Mouse (Mus musculus): ENCODE data around the gene Marveld1. TPM values are rescaled to one million over a fixed set of nuclear protein-coding genes. Genes with fewer than 3 reads are reported as not detected.

Marveld1 gene
- 4.4 and 4.6 TPM in 2 replicates for polyA plus RNA-seq (2015; fragmentation: Nextera tagmentation; extraction: Ambion mirVana)

GRCm38 (mm10) chr19:42147170-42147768 is at the start of gene Marveld1:
TSS of gene Marveld1 (plus strand) at chr19:42147400.
- H3K27ac ChIP-seq (ENCODE audit: low read length), result peak within 1 kb of the TSS; percentile 87
- no peaks in the 10 kb centered on the region for H3K27me3 ChIP-seq (replicated peaks; ENCODE audit: control insufficient read depth, insufficient read depth, low read length)
- peaks cover 30% of the 10 kb centered on the region for H3K4me1 ChIP-seq (ENCODE audit: control insufficient read depth, insufficient read depth, low read length)
- peak within 1 kb of the TSS; percentile 87 for H3K9ac ChIP-seq (ENCODE audit: low read depth, low read length)
- H3K9me3 ChIP-seq (ENCODE audit: control insufficient read depth, low read length), result no peaks in the 10 kb centered on the region
- 1% methylated on average over 43 of the region's 57 CpGs for WGBS
- peak within 1 kb of the TSS; percentile 72 for H3K4me3 ChIP-seq (ENCODE audit: low read length)
- no peaks in the 10 kb centered on the region for H3K36me3 ChIP-seq (ENCODE audit: control insufficient read depth, insufficient read depth, low read length)
- peak within 1 kb of the TSS; percentile 87 for H3K4me2 ChIP-seq (ENCODE audit: low read depth, low read length)
- peak; percentile 74 for ATAC-seq

- WGBS, result 78% methylated on average over 3 of the region's 3 CpGs
- Histone ChIP-seq H3K4me2 (ENCODE audit: low read depth, low read length) (no peak overlapping the region), H3K27ac (ENCODE audit: low read length) (no peak overlapping the region), H3K9me3 (ENCODE audit: control insufficient read depth, low read length) (no peaks in the 10 kb centered on the region), H3K27me3 (replicated peaks; ENCODE audit: control insufficient read depth, insufficient read depth, low read length) (no peaks in the 10 kb centered on the region), H3K9ac (ENCODE audit: low read depth, low read length) (no peak overlapping the region), H3K4me3 (ENCODE audit: low read length) (no peak overlapping the region), H3K4me1 (ENCODE audit: control insufficient read depth, insufficient read depth, low read length) (no peaks in the 10 kb centered on the region), H3K36me3 (ENCODE audit: control insufficient read depth, insufficient read depth, low read length) (peaks cover 6% of the 10 kb centered on the region; the same call in 1 of the 2 replicates)
- ATAC-seq, result no peak
Observed at GRCm38 (mm10) chr19:42099406-42099805, 47.8 kb upstream of the Marveld1 start.

- no peak overlapping the region for H3K4me3 ChIP-seq (ENCODE audit: low read length)
- H3K27me3 ChIP-seq (replicated peaks; ENCODE audit: control insufficient read depth, insufficient read depth, low read length), result no peaks in the 10 kb centered on the region
- no peaks in the 10 kb centered on the region for H3K4me1 ChIP-seq (ENCODE audit: control insufficient read depth, insufficient read depth, low read length)
- H3K9ac ChIP-seq (ENCODE audit: low read depth, low read length), result no peak overlapping the region
- ATAC-seq, result no peak
- 96% methylated on average over 9 of the region's 9 CpGs for WGBS
- H3K9me3 ChIP-seq (ENCODE audit: control insufficient read depth, low read length), result no peaks in the 10 kb centered on the region
- H3K27ac ChIP-seq (ENCODE audit: low read length), result no peak overlapping the region
- no peak overlapping the region for H3K4me2 ChIP-seq (ENCODE audit: low read depth, low read length)
- H3K36me3 ChIP-seq (ENCODE audit: control insufficient read depth, insufficient read depth, low read length), result peaks cover 15% of the 10 kb centered on the region
Observed at GRCm38 (mm10) chr19:42104681-42105080, 42.5 kb upstream of the Marveld1 start.

- Histone ChIP-seq H3K4me1 (ENCODE audit: control insufficient read depth, insufficient read depth, low read length) (no peaks in the 10 kb centered on the region), H3K27ac (ENCODE audit: low read length) (no peak overlapping the region), H3K27me3 (replicated peaks; ENCODE audit: control insufficient read depth, insufficient read depth, low read length) (no peaks in the 10 kb centered on the region), H3K36me3 (ENCODE audit: control insufficient read depth, insufficient read depth, low read length) (peaks cover 11% of the 10 kb centered on the region; the same call in 1 of the 2 replicates), H3K4me2 (ENCODE audit: low read depth, low read length) (no peak overlapping the region), H3K9ac (ENCODE audit: low read depth, low read length) (no peak overlapping the region), H3K4me3 (ENCODE audit: low read length) (no peak overlapping the region), H3K9me3 (ENCODE audit: control insufficient read depth, low read length) (no peaks in the 10 kb centered on the region)
- WGBS, result 88% methylated on average over 4 of the region's 4 CpGs
- ATAC-seq, result no peak
Observed at GRCm38 (mm10) chr19:42115783-42116335, 31.3 kb upstream of the Marveld1 start.

- Histone ChIP-seq H3K9me3 (ENCODE audit: control insufficient read depth, low read length) (no peaks in the 10 kb centered on the region), H3K4me3 (ENCODE audit: low read length) (no peak overlapping the region), H3K4me2 (ENCODE audit: low read depth, low read length) (no peak overlapping the region), H3K27ac (ENCODE audit: low read length) (no peak overlapping the region), H3K9ac (ENCODE audit: low read depth, low read length) (no peak overlapping the region), H3K4me1 (ENCODE audit: control insufficient read depth, insufficient read depth, low read length) (no peaks in the 10 kb centered on the region), H3K36me3 (ENCODE audit: control insufficient read depth, insufficient read depth, low read length) (peaks cover 11% of the 10 kb centered on the region; the same call in 1 of the 2 replicates), H3K27me3 (replicated peaks; ENCODE audit: control insufficient read depth, insufficient read depth, low read length) (no peaks in the 10 kb centered on the region)
- WGBS, result 90% methylated on average over 9 of the region's 9 CpGs
- ATAC-seq, result no peak
Observed at GRCm38 (mm10) chr19:42118142-42118541, 29.1 kb upstream of the Marveld1 start.

GRCm38 (mm10) chr19:42118596-42118995 is 28.6 kb upstream of the Marveld1 start:
- H3K9me3 ChIP-seq (ENCODE audit: control insufficient read depth, low read length), result no peaks in the 10 kb centered on the region
- WGBS, result 69% methylated on average over 5 of the region's 5 CpGs
- peaks cover 1% of the 10 kb centered on the region; the same call in 1 of the 2 replicates for H3K4me1 ChIP-seq (ENCODE audit: control insufficient read depth, insufficient read depth, low read length)
- no peak overlapping the region for H3K4me2 ChIP-seq (ENCODE audit: low read depth, low read length)
- no peak overlapping the region for H3K4me3 ChIP-seq (ENCODE audit: low read length)
- H3K27me3 ChIP-seq (replicated peaks; ENCODE audit: control insufficient read depth, insufficient read depth, low read length), result no peaks in the 10 kb centered on the region
- no peak for ATAC-seq
- no peak overlapping the region for H3K9ac ChIP-seq (ENCODE audit: low read depth, low read length)
- H3K36me3 ChIP-seq (ENCODE audit: control insufficient read depth, insufficient read depth, low read length), result peaks cover 11% of the 10 kb centered on the region; the same call in 1 of the 2 replicates
- H3K27ac ChIP-seq (ENCODE audit: low read length), result no peak overlapping the region

- Histone ChIP-seq H3K27ac (ENCODE audit: low read length) (no peak overlapping the region), H3K9ac (ENCODE audit: low read depth, low read length) (no peak overlapping the region), H3K9me3 (ENCODE audit: control insufficient read depth, low read length) (no peaks in the 10 kb centered on the region), H3K27me3 (replicated peaks; ENCODE audit: control insufficient read depth, insufficient read depth, low read length) (no peaks in the 10 kb centered on the region), H3K4me1 (ENCODE audit: control insufficient read depth, insufficient read depth, low read length) (peaks cover 6% of the 10 kb centered on the region; the same call in 1 of the 2 replicates), H3K4me2 (ENCODE audit: low read depth, low read length) (no peak overlapping the region), H3K36me3 (ENCODE audit: control insufficient read depth, insufficient read depth, low read length) (peaks cover 14% of the 10 kb centered on the region; the same call in 1 of the 2 replicates), H3K4me3 (ENCODE audit: low read length) (no peak overlapping the region)
- no peak for ATAC-seq
- 90% methylated on average over 8 of the region's 8 CpGs for WGBS
Observed at GRCm38 (mm10) chr19:42120451-42120850, 26.7 kb upstream of the Marveld1 start.

- Histone ChIP-seq H3K27ac (ENCODE audit: low read length) (no peak overlapping the region), H3K9me3 (ENCODE audit: control insufficient read depth, low read length) (no peaks in the 10 kb centered on the region), H3K4me1 (ENCODE audit: control insufficient read depth, insufficient read depth, low read length) (peaks cover 22% of the 10 kb centered on the region), H3K27me3 (replicated peaks; ENCODE audit: control insufficient read depth, insufficient read depth, low read length) (no peaks in the 10 kb centered on the region), H3K4me2 (ENCODE audit: low read depth, low read length) (no peak overlapping the region), H3K36me3 (ENCODE audit: control insufficient read depth, insufficient read depth, low read length) (0 out of 2 replicates have a peak, but pooled peaks cover 6% of the 10 kb centered on the region), H3K4me3 (ENCODE audit: low read length) (no peak overlapping the region), H3K9ac (ENCODE audit: low read depth, low read length) (no peak overlapping the region)
- ATAC-seq, result no peak
- 82% methylated on average over 13 of the region's 13 CpGs for WGBS
Observed at GRCm38 (mm10) chr19:42124684-42125083, 22.5 kb upstream of the Marveld1 start.

- Histone ChIP-seq H3K9ac (ENCODE audit: low read depth, low read length) (no peak overlapping the region), H3K4me1 (ENCODE audit: control insufficient read depth, insufficient read depth, low read length) (peaks cover 24% of the 10 kb centered on the region), H3K36me3 (ENCODE audit: control insufficient read depth, insufficient read depth, low read length) (0 out of 2 replicates have a peak, but pooled peaks cover 3% of the 10 kb centered on the region), H3K9me3 (ENCODE audit: control insufficient read depth, low read length) (no peaks in the 10 kb centered on the region), H3K4me2 (ENCODE audit: low read depth, low read length) (no peak overlapping the region), H3K27me3 (replicated peaks; ENCODE audit: control insufficient read depth, insufficient read depth, low read length) (no peaks in the 10 kb centered on the region), H3K4me3 (ENCODE audit: low read length) (no peak overlapping the region), H3K27ac (ENCODE audit: low read length) (no peak overlapping the region)
- no peak for ATAC-seq
- WGBS, result 79% methylated on average over 11 of the region's 11 CpGs
Observed at GRCm38 (mm10) chr19:42125501-42126218, 21.5 kb upstream of the Marveld1 start.
